8 mouse cellular contexts compared by ENCODE assay signal in the genomic region with DNA sequence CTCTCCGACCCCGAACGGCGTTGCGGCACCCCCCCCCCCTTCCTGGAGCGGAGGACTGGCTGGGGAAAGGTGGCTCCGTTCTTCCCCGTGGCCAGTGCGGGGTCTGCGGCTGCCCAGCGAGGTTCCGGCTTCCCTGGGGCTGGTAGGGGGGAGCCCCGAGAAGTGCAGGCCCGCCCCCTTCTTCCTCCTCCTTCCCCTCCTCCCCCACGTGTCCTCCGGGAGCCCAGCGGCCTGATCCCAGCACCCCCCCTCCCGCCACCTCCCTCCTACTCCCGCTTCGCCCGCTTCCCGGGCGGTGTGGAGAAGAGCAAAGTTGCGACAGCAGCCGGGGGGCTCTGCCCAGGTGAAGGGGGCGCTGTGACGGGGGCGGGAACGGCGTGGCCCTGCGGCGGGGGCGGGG. TPM values are rescaled to one million over a fixed set of nuclear protein-coding genes. Genes with fewer than 3 reads are reported as not detected.
DNase-seq lines count a peak whose midpoint lies in the region; ATAC-seq lines count a peak whose summit lies in the region.

Bcorl1 (plus strand) TSS at position 218 of the 400 bp plus-strand sequence.

- intact Hi-C loops in gastrocnemius, postnatal 14 days (cut with DNase I; ENCODE audit: low total_unique reads), result loop anchor here (10.0 kb wide), 1 partner anchor 56 kb away; no protein-coding TSS in a partner anchor
- intact Hi-C loops in left cerebral cortex, postnatal 36 days (cut with DNase I), result no loop called here

- peak within 1 kb of the TSS; percentile 79 for H3K27ac ChIP-seq in stomach, embryonic 16.5 days (ENCODE audit: low read length)

- no peaks in the 10 kb centered on the region for H3K36me3 ChIP-seq in stomach, embryonic 16.5 days (ENCODE audit: control insufficient read depth, insufficient read depth, low read length)

- peak; percentile 15 for DNase-seq in layer of hippocampus, adult 11-12 months (ENCODE audit: low spot score)
- DNase-seq in layer of hippocampus, adult 9-10 months (ENCODE audit: low spot score), result no peak
- peak; percentile 14 for DNase-seq in cerebellum, adult 8-10 months
- DNase-seq in gastrocnemius, postnatal 14 days, result peak; percentile 65
- DNase-seq in induced T-regulatory cell, adult 2 months (ENCODE audit: low read depth), result peak; percentile 56
- peak; percentile 7 to 12 for DNase-seq in left cerebral cortex, postnatal 36 days (ENCODE audit: low spot score in 2 of 2)

- 0 out of 2 replicates have a peak, but pooled peaks cover 3% of the 10 kb centered on the region for H3K4me1 ChIP-seq in stomach, embryonic 16.5 days (ENCODE audit: control insufficient read depth, insufficient read depth, low read length)

- peak within 1 kb of the TSS; percentile 60 for H3K4me2 ChIP-seq in stomach, embryonic 16.5 days (ENCODE audit: low read depth, low read length)

- peak; percentile 17 for ATAC-seq in megakaryocyte progenitor cell, adult 5-6 weeks (replicated peaks; ENCODE audit: poor library complexity)
- peak; percentile 41 for ATAC-seq in stomach, embryonic 16.5 days (ENCODE audit: insufficient read depth, low FRiP score)

- no peaks in the 10 kb centered on the region for H3K9me3 ChIP-seq in stomach, embryonic 16.5 days (replicated peaks; ENCODE audit: control insufficient read depth, low read length)

- no peaks in the 10 kb centered on the region for H3K27me3 ChIP-seq in stomach, embryonic 16.5 days (ENCODE audit: control insufficient read depth, insufficient read depth, low read length)

- WGBS in stomach, embryonic 16.5 days, result 13% methylated on average over 26 of the region's 33 CpGs

- H3K9ac ChIP-seq in stomach, embryonic 16.5 days (ENCODE audit: low read length), result peak within 1 kb of the TSS; percentile 77

- H3K4me3 ChIP-seq in stomach, embryonic 16.5 days (replicated peaks; ENCODE audit: low read length), result peak within 1 kb of the TSS; percentile 61

RNA-seq across cellular contexts. Expression of gene Bcorl1, which starts in this region (rescaled TPM):
- 1 to 10 TPM; 5.5 to 8.4 TPM for total RNA-seq in gastrocnemius, postnatal 14 days (2021)
- 10 to 100 TPM; 17.9 to 20.4 TPM for total RNA-seq in left cerebral cortex, postnatal 36 days (2021)
- 10.0 and 10.3 TPM in 2 replicates for total RNA-seq in megakaryocyte progenitor cell, adult 5-6 weeks (2015)
- 4.3 and 6.9 TPM in 2 replicates for total RNA-seq in megakaryocyte progenitor cell, adult 5-6 weeks (2017)
- 5.2 TPM in 2 replicates for polyA plus RNA-seq in stomach, embryonic 16.5 days (2015; fragmentation: Nextera tagmentation; extraction: Ambion mirVana)
